Mouse (Mus musculus): ENCODE measurements around the gene Atrn. TPM values are rescaled to one million over a fixed set of nuclear protein-coding genes. Genes with fewer than 3 reads are reported as not detected.

The Atrn gene
- polyA plus RNA-seq, 1 experiment from 2014 or later = 13.7 TPM

DNA sequence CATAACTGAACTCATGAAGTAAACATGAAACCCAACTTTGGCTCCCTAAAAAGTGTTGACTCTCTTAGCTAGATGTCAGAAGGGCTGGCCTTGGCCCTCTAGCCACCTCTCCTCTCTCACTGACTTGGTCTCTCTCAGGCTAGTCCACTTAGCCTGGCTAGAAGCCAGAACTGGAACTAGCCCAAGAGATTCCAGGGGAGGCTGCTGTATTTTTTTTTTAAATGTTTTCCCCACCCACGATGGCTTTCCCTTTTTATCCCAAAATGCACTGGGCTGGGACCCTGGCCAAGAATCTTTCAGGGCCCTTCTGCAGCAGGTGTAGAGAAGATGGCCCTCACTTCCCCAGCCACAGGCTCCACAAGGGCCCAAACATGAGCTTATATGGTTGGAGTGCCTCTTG lies 153.1 kb downstream of the Atrn start:
- Histone ChIP-seq H3K27ac (replicated peaks) (peak overlapping the region; percentile 23; the same call in 1 of the 2 replicates), H3K9ac (replicated peaks) (no peak overlapping the region), H3K4me2 (no peak overlapping the region), H3K36me3 (no peaks in the 10 kb centered on the region), H3K9me3 (replicated peaks) (no peaks in the 10 kb centered on the region), H3K4me3 (replicated peaks) (no peak overlapping the region), H3K4me1 (peaks cover 34% of the 10 kb centered on the region), H3K27me3 (replicated peaks) (peaks cover 45% of the 10 kb centered on the region)
- 38% methylated on average over 1 of the region's 1 CpGs for WGBS
- ATAC-seq (ENCODE audit: low FRiP score) = no peak

DNA sequence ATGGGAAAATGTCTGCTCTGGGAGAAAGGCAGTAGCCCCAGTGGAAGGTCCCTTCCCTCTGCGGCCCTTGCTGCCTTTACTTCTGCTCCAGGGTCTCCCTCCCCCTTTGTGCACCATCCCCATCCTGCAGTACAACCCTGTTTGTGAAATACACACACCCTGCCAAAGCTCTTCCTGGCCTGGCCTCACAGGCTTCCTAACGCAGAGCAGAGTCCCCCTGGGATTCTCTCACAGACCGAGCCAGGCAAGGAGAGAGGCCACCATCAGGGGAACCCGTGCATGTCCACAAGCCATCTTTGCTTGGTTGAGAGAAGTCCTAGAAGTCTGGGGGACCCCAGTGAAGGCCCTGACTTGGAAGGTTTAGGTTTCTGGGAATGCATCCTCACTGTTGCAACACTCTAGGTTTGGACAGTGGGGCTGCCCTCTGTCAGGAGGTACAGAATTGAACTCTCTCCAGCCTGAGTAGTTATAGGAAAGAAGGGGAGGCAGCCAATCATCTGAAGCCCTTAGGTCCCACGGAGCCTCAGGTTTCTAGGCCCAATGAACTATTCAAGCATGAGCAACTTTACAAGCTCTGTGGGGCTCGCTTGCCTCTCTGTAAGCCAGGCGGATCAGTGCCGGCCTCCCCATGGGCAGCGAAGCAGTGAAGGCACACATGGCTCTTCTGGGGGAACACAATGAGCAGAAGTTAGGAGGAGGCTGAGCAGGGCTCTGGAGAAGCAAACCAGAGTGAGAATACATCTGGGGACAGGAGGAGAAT lies 153.7 kb downstream of the Atrn start:
- H3K9ac ChIP-seq (replicated peaks) = no peak overlapping the region
- no peaks in the 10 kb centered on the region for H3K9me3 ChIP-seq (replicated peaks)
- H3K36me3 ChIP-seq = no peaks in the 10 kb centered on the region
- peaks cover 40% of the 10 kb centered on the region for H3K27me3 ChIP-seq (replicated peaks)
- H3K4me2 ChIP-seq = no peak overlapping the region
- 59% methylated on average over 9 of the region's 9 CpGs for WGBS
- ATAC-seq (ENCODE audit: low FRiP score) = no peak
- H3K4me3 ChIP-seq (replicated peaks) = no peak overlapping the region
- H3K4me1 ChIP-seq = peaks cover 28% of the 10 kb centered on the region
- peak overlapping the region; percentile 23; the same call in 1 of the 2 replicates for H3K27ac ChIP-seq (replicated peaks)

DNA sequence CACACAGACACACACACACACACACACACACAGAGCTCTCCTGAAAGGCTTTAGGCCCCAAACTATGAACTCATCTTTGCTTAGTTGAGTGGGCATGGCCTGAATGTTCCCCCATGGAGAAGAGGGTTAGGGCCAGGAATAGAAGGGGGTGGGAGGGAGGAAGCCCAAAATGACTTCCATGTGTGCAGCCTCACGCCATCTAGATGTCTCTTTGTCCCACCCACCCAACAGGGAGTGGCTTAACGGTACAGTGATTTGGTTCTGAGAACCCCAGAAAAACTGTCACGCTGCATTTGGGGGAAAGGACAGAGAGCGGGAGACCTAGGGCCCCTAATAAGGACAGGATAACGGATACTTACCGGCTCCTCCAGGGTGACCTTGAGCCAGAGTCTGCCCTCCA lies 154.5 kb downstream of the Atrn start:
- Histone ChIP-seq H3K27ac (replicated peaks) (no peak overlapping the region), H3K36me3 (no peaks in the 10 kb centered on the region), H3K4me1 (peaks cover 21% of the 10 kb centered on the region), H3K9ac (replicated peaks) (no peak overlapping the region), H3K4me2 (no peak overlapping the region), H3K4me3 (replicated peaks) (no peak overlapping the region), H3K27me3 (replicated peaks) (peaks cover 34% of the 10 kb centered on the region), H3K9me3 (replicated peaks) (no peaks in the 10 kb centered on the region)
- ATAC-seq (ENCODE audit: low FRiP score) = no peak
- 63% methylated on average over 6 of the region's 6 CpGs for WGBS

DNA sequence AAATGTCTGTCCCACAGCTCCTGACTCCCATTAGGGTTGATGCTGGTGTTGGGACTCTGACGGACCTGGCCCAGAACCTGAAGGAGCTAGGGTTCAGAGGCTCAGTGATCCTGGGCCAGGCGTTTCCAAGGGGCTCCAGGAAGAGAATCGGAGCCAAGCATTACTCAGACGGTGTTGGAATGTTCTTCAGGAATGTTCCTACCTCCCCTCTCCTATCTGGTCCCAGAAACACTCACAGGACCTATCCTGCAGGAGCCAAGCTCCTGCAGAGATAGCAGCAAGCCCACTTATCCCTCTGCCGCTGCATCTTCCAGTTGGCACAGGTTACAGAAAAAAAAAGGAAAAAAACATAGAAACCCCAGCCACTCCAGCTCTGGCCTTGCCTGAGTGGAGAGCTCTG lies 155.3 kb downstream of the Atrn start:
- H3K9ac ChIP-seq (replicated peaks) = no peak overlapping the region
- H3K4me3 ChIP-seq (replicated peaks) = no peak overlapping the region
- H3K27me3 ChIP-seq (replicated peaks) = peaks cover 25% of the 10 kb centered on the region
- H3K4me1 ChIP-seq = peaks cover 15% of the 10 kb centered on the region
- no peaks in the 10 kb centered on the region for H3K36me3 ChIP-seq
- H3K9me3 ChIP-seq (replicated peaks) = no peaks in the 10 kb centered on the region
- no peak overlapping the region for H3K4me2 ChIP-seq
- H3K27ac ChIP-seq (replicated peaks) = no peak overlapping the region
- ATAC-seq (ENCODE audit: low FRiP score) = no peak
- 62% methylated on average over 5 of the region's 5 CpGs for WGBS

DNA sequence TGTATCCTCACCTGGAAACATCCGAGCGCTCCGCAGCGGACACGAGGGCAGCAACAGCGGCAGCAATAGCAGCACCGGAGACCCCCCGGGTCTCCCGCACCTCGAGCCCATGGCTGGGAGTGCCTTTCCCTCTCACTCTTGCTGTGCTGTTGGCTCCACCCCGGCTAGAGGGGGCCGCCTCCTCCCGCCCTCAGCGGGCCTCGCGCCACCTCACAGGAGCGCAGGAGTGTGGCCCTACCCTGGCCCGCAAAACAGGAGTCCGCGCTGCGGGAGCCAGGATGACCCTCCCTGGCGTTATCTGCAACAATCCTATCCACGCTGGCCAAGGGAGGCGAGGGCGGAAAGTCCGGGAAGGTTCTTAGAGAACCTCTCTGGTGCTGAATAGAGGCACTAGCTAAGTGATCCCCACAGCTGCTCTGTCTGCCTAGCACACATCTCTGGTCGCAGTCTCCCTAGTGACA lies 157.1 kb downstream of the Atrn start, which contains the start of gene Adam33:
Gene Adam33, minus strand, starts transcription at position 411 of the 461 bp plus-strand sequence.
- Histone ChIP-seq H3K27ac (replicated peaks) (no peak within 1 kb of the TSS), H3K9ac (replicated peaks) (peak within 1 kb of the TSS; percentile 29; the same call in 1 of the 2 replicates), H3K4me1 (peaks cover 15% of the 10 kb centered on the region), H3K4me2 (peak within 1 kb of the TSS; percentile 57), H3K9me3 (replicated peaks) (no peaks in the 10 kb centered on the region), H3K4me3 (replicated peaks) (peak within 1 kb of the TSS; percentile 27), H3K27me3 (replicated peaks) (peaks cover 24% of the 10 kb centered on the region), H3K36me3 (no peaks in the 10 kb centered on the region)
- 2% methylated on average over 21 of the region's 27 CpGs for WGBS
- ATAC-seq (ENCODE audit: low FRiP score) = no peak

DNA sequence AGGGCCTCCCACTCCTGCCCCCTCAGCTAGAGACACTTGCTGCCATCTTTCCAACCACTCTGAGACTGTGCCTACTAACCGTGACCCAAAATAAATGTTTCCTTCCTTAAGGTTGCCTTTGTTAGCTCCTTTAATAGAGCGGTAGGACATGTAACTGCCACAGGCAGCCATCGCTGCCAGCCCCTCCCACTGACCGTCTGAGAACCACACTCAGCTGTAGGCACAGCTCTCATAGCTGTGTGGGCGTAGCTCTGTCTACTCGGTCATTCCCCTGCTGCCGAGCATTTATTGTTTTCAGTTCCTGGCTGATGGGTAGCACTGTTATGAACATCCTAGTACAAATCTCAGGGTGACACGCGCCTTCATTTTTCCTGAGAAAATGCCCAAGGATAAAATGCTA lies 160.0 kb downstream of the Atrn start:
- ATAC-seq (ENCODE audit: low FRiP score) = no peak
- Histone ChIP-seq H3K4me2 (no peak overlapping the region), H3K27me3 (replicated peaks) (peaks cover 24% of the 10 kb centered on the region), H3K36me3 (no peaks in the 10 kb centered on the region), H3K9ac (replicated peaks) (no peak overlapping the region), H3K4me3 (replicated peaks) (no peak overlapping the region), H3K27ac (replicated peaks) (no peak overlapping the region), H3K4me1 (peaks cover 7% of the 10 kb centered on the region), H3K9me3 (replicated peaks) (no peaks in the 10 kb centered on the region)
- WGBS = 67% methylated on average over 9 of the region's 9 CpGs

DNA sequence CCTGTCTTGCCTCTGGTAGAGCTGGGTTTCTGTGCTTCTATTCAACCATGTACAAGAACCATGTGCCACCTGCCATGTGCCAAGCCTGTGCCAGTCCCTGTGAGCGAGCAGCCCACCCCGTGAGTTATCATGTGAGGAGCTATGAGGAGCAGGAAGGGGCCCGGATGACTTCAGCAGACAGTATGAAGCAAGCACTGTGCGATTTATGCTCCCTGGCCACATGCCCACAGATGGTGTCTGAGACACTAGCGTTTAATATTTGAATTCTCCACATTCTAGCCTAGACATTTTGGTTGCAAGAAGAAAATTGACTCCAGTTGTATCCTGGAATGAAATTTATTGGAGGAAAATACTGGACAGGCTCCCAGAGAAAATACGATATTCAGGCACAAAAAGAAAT lies 161.2 kb downstream of the Atrn start:
- no peaks in the 10 kb centered on the region for H3K36me3 ChIP-seq
- no peak overlapping the region for H3K27ac ChIP-seq (replicated peaks)
- no peak overlapping the region for H3K4me3 ChIP-seq (replicated peaks)
- no peaks in the 10 kb centered on the region for H3K9me3 ChIP-seq (replicated peaks)
- 66% methylated on average over 6 of the region's 6 CpGs for WGBS
- no peak overlapping the region for H3K9ac ChIP-seq (replicated peaks)
- no peak for ATAC-seq (ENCODE audit: low FRiP score)
- no peak overlapping the region for H3K4me2 ChIP-seq
- H3K27me3 ChIP-seq (replicated peaks) = peaks cover 14% of the 10 kb centered on the region
- peaks cover 7% of the 10 kb centered on the region for H3K4me1 ChIP-seq

DNA sequence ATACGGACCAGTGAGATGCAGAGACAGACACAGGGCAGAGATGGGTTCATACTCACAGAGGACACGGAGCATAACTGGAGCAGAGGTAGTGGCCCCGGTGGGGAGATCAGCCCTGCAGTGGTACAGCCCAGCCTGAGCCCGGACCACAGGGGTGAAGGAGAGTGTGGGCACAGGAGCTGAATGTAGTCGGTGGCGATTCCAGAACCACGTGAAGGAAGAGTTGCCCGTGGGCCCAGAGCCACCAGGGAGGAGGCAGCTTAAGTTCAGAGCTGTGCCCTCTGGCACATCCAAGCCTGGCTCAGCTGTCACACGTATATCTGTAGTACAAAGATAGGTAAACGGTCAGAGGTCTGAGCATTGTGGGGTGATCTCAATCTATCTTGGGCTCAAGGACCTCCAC lies 166.2 kb downstream of the Atrn start:
- 90% methylated on average over 10 of the region's 10 CpGs for WGBS

More for the DNA sequence above, 166.2 kb downstream of the Atrn start:
- Histone ChIP-seq H3K36me3 (no peaks in the 10 kb centered on the region), H3K4me3 (replicated peaks) (no peak overlapping the region), H3K27ac (replicated peaks) (no peak overlapping the region), H3K9me3 (replicated peaks) (no peaks in the 10 kb centered on the region), H3K27me3 (replicated peaks) (no peaks in the 10 kb centered on the region), H3K4me2 (no peak overlapping the region), H3K9ac (replicated peaks) (no peak overlapping the region), H3K4me1 (no peaks in the 10 kb centered on the region)
- no peak for ATAC-seq (ENCODE audit: low FRiP score)

Small RNA genes within 50 kb of the gene (microRNA-seq; reads per million reads assigned to microRNA genes)
- not detected for gene Mir6973b

Other genes starting within 250 kb of the Atrn start
- 74.3 and 76.2 TPM in 2 replicates for gene Ddrgk1, start 241.8 kb upstream of the Atrn start, polyA plus RNA-seq (2015; fragmentation: Nextera tagmentation; extraction: Ambion mirVana)
- 115 and 123 TPM in 2 replicates for gene Itpa, start 238.9 kb upstream of the Atrn start, polyA plus RNA-seq (2015; fragmentation: Nextera tagmentation; extraction: Ambion mirVana)
- 0.60 and 0.67 TPM in 2 replicates for gene Slc4a11, start 209.0 kb upstream of the Atrn start, polyA plus RNA-seq (2015; fragmentation: Nextera tagmentation; extraction: Ambion mirVana)
- gene 4930402H24Rik, start 89 bp upstream of the Atrn start, polyA plus RNA-seq (2015; fragmentation: Nextera tagmentation; extraction: Ambion mirVana) = 75.5 and 85.3 TPM in 2 replicates
- gene Gfra4, start 136.6 kb downstream of the Atrn start, polyA plus RNA-seq (2015; fragmentation: Nextera tagmentation; extraction: Ambion mirVana) = 46.4 and 52.1 TPM in 2 replicates
- gene Adam33, start 157.3 kb downstream of the Atrn start, polyA plus RNA-seq (2015; fragmentation: Nextera tagmentation; extraction: Ambion mirVana) = 2.0 and 2.9 TPM in 2 replicates
- gene Siglec1, start 180.3 kb downstream of the Atrn start, polyA plus RNA-seq (2015; fragmentation: Nextera tagmentation; extraction: Ambion mirVana) = 0.23 and 0.36 TPM in 2 replicates
- 6.0 and 7.7 TPM in 2 replicates for gene Hspa12b, start 220.8 kb downstream of the Atrn start, polyA plus RNA-seq (2015; fragmentation: Nextera tagmentation; extraction: Ambion mirVana)
- gene Gm11037, start 227.0 kb downstream of the Atrn start, polyA plus RNA-seq (2015; fragmentation: Nextera tagmentation; extraction: Ambion mirVana) = not detected in 2 replicates